Mouse (Mus musculus) frontal cortex, postnatal 25 days (tissue): ENCODE measurements around the gene Gm47791.

ENCODE experiments used
- DNase-seq, 2 experiments: peaks; one replicate each; pipeline ENCODE4 v3.0.0; 2022; ENCODE audit warnings: low spot score in 2 of 2

The Gm47791 gene

DNA sequence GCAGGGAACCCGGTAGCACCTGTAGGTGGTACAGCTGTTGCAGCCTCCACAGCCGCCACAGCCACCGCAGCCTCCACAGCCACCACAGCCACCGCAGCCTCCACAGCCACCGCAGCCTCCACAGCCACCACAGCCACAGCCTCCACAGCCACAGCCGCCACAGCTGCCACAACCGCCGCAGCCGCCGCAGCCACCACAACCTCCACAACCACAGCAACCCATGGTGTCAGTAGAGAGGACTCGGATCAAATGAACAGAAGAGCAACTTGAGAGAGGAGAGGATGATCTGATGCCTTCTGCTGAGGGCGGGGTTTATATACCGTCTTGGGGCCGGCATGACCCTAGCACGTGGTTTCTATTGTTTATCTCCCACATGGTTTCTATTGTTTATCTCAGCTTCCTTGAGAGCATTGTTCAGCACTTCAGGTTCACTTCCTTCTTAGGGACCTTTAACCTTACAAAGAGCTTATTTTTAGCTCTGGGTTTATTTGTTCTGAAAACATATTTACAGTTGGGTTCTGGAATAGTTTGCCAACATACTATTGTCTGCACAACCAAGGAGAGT, at the start of gene Gm47791:
TSS of gene Gm47791 (minus strand) at position 222 of the 565 bp plus-strand sequence.
- DNase-seq, result no peak

DNA sequence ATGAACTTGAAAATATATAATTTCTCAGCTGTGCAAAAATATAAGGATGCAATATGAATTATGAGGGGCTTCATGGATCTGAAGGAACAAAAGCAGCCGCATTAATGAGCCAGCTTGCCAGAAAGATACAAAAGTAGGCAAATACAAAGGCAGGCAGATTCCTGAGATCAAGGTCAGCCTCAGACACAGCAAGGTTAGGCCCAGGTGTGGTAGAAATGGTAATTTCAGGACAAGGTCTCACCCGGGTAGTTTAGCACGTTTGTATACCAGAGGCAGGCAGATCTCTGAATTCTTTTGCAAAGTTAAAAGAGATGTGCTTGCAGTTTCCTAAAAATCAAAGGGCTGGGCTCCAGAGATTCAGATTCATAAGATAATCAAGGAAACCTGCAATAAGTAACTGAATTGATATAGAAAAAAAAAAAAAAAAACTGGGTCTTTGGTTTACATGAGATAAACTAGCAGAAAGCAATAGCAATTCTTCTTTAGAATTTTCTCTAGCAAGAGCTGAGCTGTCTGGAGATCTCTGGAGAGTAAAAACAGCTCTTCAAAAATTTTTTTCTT, 49.7 kb upstream of the Gm47791 start:
- DNase-seq, result no peak

DNA sequence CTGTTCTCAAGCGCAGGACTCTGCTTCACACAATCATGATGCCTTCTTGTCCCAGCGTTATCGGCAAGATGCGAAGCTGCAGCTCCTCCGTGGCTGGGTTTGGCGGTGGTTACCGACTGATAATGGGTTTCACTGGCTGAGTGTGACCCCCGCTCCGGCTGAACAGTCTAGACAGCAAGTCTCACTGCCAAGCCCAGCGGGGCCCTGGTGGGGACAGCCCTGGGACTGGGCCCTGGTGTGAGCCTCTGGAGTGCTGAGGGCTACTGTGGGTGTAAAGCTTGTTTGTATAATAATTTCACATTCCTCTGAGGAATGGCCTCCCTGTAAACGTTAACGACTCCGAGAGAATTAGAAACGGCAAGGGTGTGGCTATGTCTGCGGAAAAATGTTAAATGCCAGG, 49.1 kb upstream of the Gm47791 start:
- no peak for DNase-seq

DNA sequence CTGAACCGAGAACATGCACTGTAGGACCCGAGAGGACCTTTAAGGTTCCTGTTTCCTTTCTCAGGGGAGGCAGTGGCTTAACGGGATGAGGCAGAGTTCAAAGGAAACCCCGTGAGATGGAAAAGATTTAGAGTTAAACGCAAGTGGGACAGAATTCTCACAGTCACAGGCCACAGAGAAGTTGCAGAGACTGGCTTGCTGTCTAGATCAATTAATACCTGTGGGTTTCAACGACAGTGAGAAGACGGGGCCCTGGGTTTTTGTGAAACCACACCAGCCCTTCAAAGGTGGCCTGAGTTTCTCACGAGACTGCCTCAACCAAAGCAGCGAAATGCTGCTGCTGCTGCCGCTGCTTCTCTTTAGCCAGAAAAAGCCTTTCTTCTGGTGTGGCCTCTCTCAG, 48.3 kb upstream of the Gm47791 start:
- no peak for DNase-seq

DNA sequence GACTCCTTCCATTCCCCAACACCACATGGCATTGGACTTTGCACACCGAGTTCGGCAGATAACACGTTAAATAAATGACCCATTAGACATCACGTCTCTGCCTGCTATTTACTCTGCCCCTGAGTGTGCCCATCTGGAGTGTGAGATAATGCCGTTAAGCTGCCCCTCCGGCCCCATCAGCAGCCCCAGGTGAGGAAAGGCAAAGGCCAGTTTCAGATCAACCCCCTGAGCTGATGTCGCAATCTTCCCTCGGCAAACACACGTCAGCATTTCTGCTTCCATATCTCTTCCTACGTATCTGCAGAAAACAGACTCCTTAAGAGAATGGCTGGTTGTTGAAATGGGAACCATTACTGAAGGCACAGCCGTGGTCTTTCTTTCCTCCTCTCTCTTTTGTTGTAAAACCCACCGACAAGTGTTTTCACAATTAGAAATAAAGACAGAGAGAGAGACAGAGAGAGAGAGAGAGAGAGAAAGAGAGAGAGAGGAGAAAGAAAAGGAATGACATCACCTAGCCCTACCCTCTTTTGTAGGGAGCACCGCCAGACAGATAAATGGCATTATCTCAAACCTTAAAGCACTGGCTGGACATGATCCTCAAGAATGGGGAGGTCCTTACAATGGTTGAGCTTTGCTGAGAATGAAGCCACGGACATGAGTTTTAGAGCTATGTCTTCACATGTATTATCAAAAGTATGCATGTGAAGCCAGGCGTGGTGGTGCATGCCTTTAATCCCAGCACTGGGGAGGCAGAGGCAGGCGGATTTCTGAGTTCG, 45.1 kb upstream of the Gm47791 start:
- DNase-seq, result no peak

DNA sequence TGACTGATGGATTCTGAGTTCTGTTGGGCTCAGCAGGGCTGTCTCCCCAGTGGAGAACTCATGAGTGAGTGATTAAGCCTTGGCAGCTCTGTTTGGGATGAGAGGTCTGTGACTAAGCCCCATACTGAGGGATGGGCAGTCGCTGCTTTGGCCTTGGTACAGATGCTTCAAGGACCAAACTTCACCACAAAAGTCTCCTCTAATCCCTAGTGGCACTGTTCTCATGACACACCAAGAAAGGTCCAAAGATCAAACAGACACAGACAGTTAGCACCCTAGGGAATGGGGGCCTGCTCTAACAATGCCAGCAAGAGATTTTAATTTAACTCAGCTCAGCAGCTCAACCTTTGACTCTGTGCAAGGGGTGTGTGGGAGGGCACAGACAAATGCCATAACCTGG, 40.7 kb upstream of the Gm47791 start:
- DNase-seq, result no peak

DNA sequence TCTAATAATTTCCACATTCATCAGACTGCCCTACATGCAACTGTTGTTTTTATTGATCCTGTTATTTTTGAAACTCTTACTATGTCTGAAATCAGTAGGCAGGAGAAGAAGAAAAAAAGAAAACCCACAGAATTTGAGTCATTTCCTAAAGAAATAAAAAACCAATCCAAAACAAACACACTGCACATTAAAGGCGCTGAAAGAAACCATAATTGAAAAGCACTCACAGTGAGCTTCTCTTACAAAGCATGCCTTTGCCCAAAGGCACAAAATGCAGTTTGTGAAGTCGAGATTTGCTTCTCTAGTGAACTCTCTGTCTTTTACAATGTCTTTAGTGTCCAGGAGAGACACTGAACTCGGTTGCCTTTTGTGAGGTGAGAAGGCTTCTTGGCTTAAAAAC, 37.5 kb upstream of the Gm47791 start:
- no peak for DNase-seq

DNA sequence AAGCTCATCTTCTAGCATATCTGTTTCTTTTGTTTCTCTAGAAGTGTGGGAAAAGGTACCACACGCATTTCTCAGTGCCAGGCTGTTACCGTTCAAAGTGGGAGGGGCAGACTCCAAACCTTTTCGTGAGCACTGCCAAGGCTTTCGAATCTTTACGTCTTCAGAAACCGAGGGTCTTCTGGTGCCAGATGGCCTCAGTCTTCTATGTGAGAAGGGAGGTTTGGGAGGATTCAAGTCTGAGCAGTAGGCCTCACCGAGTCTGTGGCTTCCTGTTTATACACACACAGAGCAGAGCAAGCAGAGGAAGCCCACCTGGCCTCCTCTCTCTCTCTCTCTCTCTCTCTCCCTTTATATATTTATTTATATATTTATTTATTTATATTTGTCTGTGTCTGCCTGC, 36.2 kb upstream of the Gm47791 start:
- DNase-seq, result no peak

DNA sequence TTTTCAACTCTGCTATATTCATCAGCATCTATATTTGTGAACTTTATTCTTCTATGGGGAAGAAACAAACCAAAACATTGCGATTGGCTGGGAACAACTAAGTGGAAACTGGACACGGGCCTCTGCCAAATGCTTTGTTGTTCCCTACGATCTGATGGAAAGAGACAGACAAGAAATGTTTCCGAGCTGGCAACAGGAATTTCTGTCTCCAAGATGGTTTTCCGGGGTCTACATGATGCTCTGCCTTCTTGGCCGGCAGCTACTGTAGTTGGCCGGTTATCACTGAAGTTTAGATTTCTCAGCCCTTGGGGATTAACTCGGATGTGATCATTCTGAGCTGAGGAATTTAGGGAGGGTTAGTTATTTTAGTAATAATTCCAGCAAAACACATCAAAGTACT, 35.3 kb upstream of the Gm47791 start:
- no peak for DNase-seq

DNA sequence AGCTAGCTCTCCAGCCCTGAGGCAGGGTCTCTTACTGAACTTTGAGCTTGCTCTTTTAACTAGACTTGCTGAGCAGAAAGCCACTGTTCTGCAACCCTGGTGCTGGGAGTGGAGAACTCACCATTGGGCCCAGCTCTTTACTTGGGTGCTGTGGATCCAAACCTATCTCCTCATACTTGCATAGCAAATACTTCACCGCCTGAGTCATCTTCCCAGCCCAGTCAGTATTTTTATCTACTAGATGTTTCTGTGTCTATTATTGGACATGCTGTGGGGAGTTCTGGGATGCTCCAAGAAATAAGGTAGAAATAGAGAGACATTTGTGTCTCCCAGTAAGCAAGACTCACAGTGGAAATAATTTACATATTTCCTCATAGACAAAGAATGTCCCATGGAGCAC, 33.0 kb upstream of the Gm47791 start:
- no peak for DNase-seq

DNA sequence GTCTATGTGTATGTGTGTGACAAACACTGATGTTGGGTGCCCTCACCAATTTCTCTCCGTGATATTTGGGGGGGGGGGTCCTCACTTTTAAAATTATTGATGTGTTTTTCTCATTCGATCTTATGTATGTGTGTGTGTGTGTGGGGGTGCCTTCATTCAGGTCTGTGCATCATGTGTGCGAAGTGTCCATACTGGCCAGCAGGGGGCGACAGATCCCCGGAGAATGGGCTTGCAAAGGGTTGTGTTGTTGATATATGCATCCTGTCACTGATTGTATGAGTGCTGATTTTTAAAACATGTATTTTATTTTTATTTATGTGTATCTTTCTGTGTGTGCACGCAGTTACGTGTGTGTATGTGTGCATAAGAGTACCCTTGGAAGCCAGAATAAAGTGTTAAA, 32.6 kb upstream of the Gm47791 start:
- DNase-seq, result no peak

DNA sequence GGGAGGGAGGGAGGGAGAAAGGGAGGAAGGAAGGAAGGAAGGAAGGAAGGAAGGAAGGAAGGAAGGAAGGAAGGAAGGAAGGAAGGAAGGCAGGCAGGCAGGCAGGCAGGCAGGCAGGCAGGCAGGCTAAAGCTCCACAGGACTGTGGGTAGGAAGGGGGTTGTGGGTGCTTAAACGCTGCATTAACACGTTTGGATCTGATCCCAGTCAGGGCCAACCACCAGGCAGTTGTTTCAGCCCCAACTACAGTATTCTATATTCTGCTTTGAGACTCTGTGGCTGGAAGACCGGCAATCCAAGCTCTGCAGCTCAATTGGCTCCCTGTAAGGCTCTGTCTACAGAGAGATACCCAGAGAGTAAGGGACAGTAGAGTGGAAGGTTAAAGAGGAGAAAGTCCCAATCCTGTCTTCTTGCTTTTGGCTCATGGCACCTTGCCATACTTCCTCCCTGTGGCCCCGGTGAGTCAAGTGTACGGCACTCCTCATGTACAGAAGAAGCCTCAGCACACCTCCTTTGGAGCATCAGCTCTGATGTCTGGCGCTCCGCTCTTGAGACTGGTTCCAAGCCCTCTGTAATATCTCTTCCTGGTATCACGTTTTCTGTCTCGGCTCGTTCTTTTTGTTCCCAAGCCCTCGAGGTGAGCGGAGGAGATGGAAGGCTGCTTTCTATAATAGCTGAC, 30.2 kb upstream of the Gm47791 start:
- no peak for DNase-seq

DNA sequence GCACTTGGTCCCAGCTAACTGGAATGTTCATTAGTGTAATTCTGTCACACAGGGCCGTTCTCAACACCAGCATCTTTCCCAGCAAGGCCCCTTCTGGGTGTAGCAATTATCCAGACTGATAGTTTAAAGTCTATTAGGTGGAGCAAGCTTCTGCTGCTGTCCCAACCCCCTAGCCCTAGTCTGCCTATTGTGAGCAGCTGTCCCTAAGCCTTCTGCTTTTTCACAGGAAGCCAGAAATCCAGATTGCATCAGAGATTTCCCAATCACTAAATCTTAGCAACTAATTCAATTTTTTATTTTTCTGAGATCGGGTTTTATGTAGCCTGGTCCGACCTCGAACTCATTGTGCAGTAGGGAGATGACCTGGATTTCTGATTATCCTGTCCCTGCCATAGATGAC, 27.9 kb upstream of the Gm47791 start:
- no peak for DNase-seq

DNA sequence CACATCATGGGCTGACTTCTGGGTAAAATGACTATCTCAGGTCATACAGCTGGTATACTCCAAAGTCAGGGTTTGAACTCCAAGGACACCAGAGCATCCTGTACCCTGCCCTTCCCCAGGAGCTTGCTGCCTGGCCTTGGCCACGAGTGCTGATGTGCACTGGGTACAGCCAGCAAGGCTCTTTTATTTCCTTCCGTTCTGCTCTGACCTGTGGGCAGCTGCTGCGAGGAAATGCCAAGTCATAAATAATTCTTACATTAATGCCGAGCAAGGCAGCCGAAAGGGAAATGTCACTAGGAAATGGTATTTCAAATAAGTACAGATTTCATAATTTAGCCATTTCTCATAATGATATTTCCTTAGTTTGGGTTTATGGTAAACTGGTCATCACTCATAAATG, 27.3 kb upstream of the Gm47791 start:
- no peak for DNase-seq

DNA sequence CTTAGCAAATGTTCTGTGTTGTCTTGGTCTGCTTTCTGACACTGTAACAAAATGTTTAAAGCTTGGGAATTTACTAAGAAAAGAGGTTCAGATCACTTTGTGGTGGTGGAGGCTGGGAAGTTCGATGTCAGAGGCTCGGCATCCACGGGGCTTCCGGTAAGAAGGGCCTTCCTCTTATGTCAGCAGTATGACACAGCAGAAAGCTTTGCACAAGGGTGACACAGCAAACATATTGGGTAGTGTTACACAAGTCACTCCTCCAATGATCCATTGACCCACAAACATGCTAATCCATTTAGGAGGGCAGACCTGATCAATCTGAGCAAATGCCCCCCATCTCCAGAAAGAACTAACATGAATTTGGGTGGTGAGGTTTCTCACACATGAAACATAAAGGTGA, 26.0 kb upstream of the Gm47791 start:
- no peak for DNase-seq

DNA sequence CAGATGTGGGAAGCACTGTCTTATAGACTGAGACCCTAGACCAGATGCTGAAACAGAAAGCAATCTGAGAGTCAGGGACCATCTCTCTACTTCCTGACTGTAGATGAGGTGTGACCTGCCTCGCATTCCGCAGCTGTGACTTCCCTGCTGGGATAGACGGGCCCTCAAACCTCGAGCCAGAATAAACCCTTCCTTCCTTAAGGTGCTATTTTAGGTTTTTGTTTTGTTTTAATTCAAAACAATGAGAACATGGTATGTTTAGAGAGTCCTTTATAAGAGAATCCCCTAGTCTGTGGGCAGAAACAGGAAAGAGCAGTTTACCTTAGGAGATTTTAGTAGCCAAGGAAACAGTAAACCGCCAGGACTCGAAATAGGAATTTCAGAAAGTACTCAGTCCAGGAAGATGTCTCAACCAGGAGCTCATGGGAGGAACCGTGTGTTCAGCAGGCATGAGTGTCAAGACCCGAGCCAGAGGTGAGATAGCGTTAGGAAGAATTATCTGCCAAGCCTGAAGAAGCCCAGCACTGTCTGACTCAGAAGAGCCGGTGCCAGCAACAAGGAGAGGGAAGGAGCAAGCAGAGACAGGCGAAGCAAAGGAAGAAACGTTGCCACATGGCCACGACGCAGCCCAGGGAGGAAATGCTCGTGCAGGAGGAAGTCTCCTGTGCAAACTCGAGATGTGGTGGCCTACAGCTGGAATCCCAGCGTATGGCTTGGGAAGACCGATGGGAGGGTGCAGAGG, 24.8 kb upstream of the Gm47791 start:
- no peak for DNase-seq

DNA sequence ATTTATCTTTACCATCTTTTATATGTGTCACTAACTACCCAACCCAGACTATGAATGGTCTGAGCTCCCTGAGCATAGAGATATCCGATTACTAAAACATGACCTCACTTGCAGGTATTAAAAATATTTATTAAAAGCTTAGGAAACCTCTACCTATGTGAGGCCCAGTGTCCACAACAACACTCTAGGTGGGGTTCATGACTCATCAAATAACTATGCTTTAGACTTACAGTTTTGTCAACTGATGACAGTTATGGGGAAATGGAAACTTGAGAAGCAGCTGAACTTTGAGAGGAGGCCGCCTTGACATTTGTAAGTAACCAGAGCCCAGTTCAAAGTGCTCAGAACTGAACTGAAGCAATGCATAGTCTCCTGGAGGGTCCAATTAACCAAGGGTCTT, 24.2 kb upstream of the Gm47791 start:
- DNase-seq, result no peak

DNA sequence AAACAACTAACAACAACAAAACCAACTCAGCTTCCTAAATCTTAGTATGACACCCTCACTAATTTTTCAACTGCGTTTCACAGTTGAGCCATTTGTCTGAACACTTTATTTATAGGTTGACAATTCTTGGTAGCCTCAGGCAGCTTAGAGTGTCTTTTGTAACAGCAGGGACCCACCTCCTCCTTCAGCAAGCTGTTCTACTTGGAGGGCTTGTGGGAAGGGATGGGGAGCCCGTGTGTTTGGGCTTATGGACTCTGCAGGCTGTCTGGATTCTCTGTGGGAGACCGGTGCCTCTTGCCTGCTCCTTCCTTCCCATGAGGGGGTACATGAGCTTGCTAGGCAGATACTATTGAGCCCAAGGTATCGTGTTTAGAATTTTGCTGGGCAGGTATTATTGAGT, 22.9 kb upstream of the Gm47791 start:
- DNase-seq, result no peak

DNA sequence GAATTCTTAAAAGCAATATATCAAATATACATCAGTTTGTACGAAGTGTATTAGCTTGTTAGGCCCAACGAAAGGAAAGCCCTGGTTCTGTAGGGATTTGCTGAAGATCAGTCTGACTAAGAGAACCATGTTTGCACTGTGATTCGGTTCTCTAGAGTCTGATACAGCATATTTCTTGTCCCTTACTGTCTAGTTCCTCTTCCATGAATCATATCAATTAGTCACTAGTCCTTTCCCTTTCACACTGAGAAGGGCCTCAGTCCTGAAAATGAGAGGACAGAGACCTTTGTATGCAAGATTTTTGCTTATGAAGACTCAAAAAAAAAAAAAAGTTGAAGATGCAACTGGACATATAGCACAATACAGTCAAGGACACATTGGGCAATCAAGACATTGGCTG, 22.1 kb upstream of the Gm47791 start:
- DNase-seq, result no peak

DNA sequence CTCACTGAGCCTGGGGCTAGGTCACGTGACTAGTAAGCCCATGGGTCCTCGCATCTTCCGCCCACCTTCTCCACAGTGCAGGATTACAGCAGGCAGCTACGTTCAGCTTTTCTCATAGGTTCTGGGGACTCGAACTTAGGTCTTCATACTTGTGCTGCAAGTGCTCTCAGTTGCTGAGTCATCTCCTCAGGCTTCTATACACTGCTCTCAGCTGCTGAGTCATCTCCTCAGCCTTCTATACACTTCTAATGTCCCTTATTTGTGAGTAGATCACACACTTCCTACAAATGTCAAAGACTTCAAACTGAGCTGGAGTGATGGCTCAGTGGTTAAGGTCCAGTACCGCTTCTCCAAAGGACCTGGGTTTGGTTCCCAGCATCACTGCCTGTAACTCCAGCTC, 21.2 kb upstream of the Gm47791 start:
- DNase-seq, result no peak

DNA sequence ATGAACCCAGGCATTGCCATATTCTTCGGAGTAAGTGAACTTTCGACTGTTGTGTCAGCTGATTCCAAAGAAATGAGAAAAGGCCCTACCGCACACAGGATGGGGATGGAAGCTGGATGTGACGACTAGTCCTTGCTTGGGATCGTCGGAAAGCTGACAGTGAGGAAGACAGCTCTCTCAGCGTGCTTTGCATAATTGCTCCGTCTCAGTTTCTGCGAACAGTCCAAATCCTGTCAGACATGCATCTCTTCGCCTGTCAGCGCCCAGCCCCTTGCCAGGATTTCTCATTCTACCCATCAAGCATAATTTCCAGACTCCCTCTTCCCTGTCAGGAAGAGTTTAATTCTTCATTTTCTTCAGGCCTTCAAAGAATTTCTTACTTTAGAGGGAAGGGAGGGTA, 20.1 kb upstream of the Gm47791 start:
- no peak for DNase-seq

DNA sequence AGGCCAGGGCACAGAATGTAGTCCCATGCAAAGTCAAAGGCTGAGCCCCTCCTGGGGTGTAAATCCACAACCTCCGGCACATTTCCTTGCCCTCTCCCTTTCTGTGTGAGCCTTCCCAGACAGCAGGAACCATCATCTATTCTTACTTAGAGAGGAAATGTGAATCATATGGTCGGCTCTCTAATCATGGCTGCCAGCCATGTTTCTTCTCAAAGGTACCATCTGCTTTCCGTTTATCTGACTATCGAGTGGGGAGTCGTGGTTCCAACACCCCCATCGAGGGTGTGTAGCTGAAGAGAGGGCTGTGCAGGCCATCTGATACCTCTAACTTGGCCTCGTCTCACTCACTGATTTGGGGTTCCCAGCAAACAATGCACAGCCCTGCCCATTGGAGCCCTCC, 17.0 kb upstream of the Gm47791 start:
- DNase-seq, result no peak
